Mouse (Mus musculus): ENCODE data around the gene Arsg. TPM values are rescaled to one million over a fixed set of nuclear protein-coding genes. Genes with fewer than 3 reads are reported as not detected.
A peak's percentile ranks its signal among the peaks of the same experiment; 100 is the strongest.
"Not testable (repeated sequence)": the region's sequence is repeated elsewhere in the genome, so short reads cannot be mapped to it uniquely, and the experiment has no call there.

Gene Arsg
- total RNA-seq, 2 experiments from 2014 or later = 0.84 to 0.86 TPM

- intact Hi-C loops (cut with DNase I) = loop anchor here (10.0 kb wide), 1 partner anchor 277 kb away; no protein-coding TSS in a partner anchor
- peak; percentile 99 for DNase-seq
- Histone ChIP-seq H3K27ac (peak within 1 kb of the TSS; percentile 94), H3K4me3 (peak within 1 kb of the TSS; percentile 93)
- TF ChIP-seq CTCF (IDR thresholded peaks at IDR 0.05) = no peak
Measured at GRCm38 (mm10) chr11:109611303-109612149, 138.4 kb downstream of the Arsg start, which contains the start of gene Wipi1. TSS of gene Wipi1 (minus strand) at chr11:109611967.

GRCm38 (mm10) chr11:109612871-109613529 is 139.8 kb downstream of the Arsg start:
- intact Hi-C loops (cut with DNase I) = loop anchor here (10.0 kb wide), 1 partner anchor 278 kb away; no protein-coding TSS in a partner anchor
- Histone ChIP-seq H3K4me3 (no peak overlapping the region), H3K27ac (peak overlapping the region; percentile 94; the same call in 1 of the 2 replicates)
- DNase-seq = no peak
- no peak for TF ChIP-seq CTCF (IDR thresholded peaks at IDR 0.05)

GRCm38 (mm10) chr11:109615286-109615685 is 142.1 kb downstream of the Arsg start:
- TF ChIP-seq CTCF (IDR thresholded peaks at IDR 0.05) = no peak
- DNase-seq = no peak
- intact Hi-C loops (cut with DNase I) = loop anchor here (10.0 kb wide), 1 partner anchor 280 kb away; no protein-coding TSS in a partner anchor
- Histone ChIP-seq H3K27ac (peak overlapping the region; percentile 78), H3K4me3 (no peak overlapping the region)

DNA sequence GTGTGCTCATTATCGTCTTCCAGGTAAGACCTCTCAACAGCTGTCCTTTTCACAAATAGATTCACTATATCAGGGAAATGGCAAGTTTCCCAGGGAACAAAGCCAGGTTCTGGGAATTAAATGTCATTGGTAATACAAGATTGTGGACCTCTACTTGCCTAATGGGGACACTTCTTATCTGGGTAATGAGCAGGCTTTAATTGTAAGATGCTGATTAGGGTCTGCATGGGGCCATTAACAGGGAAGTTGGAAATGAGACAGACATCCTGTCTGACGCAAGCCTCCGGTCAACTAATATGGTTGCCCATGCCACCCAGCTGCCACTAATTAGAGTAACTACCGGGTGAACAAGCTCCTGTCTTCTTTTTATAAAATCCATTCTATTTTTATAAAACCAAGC is 143.2 kb downstream of the Arsg start:
- DNase-seq = no peak
- no peak overlapping the region for H3K4me3 ChIP-seq
- peak overlapping the region; percentile 78 for H3K27ac ChIP-seq
- intact Hi-C loops (cut with DNase I) = loop anchor here (10.0 kb wide), 1 partner anchor 282 kb away; no protein-coding TSS in a partner anchor
- TF ChIP-seq CTCF (IDR thresholded peaks at IDR 0.05) = no peak

GRCm38 (mm10) chr11:109616766-109617165 is 143.6 kb downstream of the Arsg start:
- peak overlapping the region; percentile 78 for H3K27ac ChIP-seq
- intact Hi-C loops (cut with DNase I) = loop anchor here (10.0 kb wide), 1 partner anchor 282 kb away; no protein-coding TSS in a partner anchor
- H3K4me3 ChIP-seq = no peak overlapping the region
- DNase-seq = no peak
- no peak for TF ChIP-seq CTCF (IDR thresholded peaks at IDR 0.05)

DNA sequence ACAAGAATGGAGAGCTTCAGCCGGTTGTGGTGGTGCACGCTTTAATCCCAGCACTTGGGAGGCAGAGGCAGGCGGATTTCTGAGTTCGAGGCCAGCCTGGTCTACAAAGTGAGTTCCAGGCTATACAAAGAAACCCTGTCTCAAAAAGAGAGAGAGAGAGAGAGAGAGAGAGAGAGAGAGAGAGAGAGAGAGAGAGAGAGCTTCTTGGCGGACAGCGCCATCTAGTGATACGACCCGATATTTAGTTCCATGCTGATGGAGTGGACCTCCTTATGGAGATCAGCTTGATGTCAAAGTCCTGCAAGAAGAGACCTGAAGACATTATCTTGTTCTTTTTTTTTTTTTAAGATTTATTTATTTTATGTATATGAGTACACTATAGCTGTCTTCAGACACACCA is 145.9 kb downstream of the Arsg start:
- peak; percentile 77 for DNase-seq
- peak; percentile 68 for TF ChIP-seq CTCF (IDR thresholded peaks at IDR 0.05)
- intact Hi-C loops (cut with DNase I) = loop anchor here (1.0 to 10.0 kb wide), 2 partner anchors 174 to 284 kb away; no protein-coding TSS in a partner anchor
- not testable (repeated sequence) for H3K27ac ChIP-seq, H3K4me3 ChIP-seq

DNA sequence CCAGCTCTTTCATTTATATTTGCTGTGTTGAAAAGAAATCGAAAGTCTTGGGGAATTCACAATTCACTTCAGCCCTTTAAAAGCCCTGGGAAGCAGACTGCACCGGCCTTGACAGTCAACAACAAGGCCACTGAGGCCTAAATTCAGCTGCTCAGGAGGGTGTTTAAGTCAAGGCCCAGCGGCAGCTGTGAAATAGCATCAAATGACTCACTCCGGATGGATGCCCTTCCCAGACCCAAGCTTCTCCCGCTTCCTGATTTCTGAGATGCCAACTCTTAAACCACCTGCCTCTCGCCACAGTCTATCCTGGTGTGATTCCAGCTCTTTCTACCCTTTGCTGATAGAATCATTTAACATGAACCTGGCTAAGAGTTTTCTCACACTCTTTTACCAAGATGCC is 147.2 kb downstream of the Arsg start:
- no peak for TF ChIP-seq CTCF (IDR thresholded peaks at IDR 0.05)
- intact Hi-C loops (cut with DNase I) = loop anchor here (2.0 kb wide), 1 partner anchor 240 kb away; no protein-coding TSS in a partner anchor
- DNase-seq = no peak
- H3K4me3 ChIP-seq = no peak overlapping the region
- no peak overlapping the region for H3K27ac ChIP-seq

DNA sequence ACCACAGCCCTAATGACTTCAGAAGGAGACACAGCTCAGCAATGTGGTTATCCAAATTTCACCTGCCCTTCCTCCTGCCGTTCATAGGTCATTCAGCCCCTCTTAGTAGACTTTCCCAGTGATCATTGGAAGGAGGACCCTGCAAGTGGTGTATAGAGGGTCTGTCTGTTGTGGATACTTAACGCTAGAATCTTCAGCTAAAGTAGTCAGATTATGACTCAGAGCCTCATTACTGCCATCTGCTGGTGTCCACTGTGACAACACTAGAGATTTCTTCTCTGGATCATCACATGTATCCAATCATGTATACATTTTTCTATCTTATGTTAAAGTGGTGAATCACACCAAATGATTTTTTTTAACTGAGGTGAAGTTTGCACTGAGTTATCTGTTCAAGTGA is 148.0 kb downstream of the Arsg start:
- DNase-seq = peak; percentile 43
- TF ChIP-seq CTCF (IDR thresholded peaks at IDR 0.05) = peak; percentile 79
- H3K4me3 ChIP-seq = no peak overlapping the region
- no peak overlapping the region for H3K27ac ChIP-seq
- intact Hi-C loops (cut with DNase I) = loop anchor here (2.0 kb wide), 1 partner anchor 240 kb away; no protein-coding TSS in a partner anchor

- intact Hi-C loops (cut with DNase I) = no loop called here
- Histone ChIP-seq H3K27ac (peak overlapping the region; percentile 87), H3K4me3 (peak overlapping the region; percentile 58)
- peak; percentile 50 for DNase-seq
- no peak for TF ChIP-seq CTCF (IDR thresholded peaks at IDR 0.05)
Measured at GRCm38 (mm10) chr11:109622518-109623037, 149.4 kb downstream of the Arsg start.

Small RNAs within 50 kb of the gene (microRNA-seq; reads per million reads assigned to microRNA genes)
- gene Gm25540 = not detected

Other genes starting within 250 kb of the Arsg start
- gene Rgs9, start 175.2 kb upstream of the Arsg start, total RNA-seq (2021) = under 1 TPM; 0.13 to 0.20 TPM
- 10 to 100 TPM; 25.6 to 27.8 TPM for gene Gna13, start 110.5 kb upstream of the Arsg start, total RNA-seq (2021)
- gene 9930022D16Rik, start 59.5 kb upstream of the Arsg start, total RNA-seq (2021) = not detected
- gene Amz2, start 47.4 kb upstream of the Arsg start, total RNA-seq (2021) = 10 to 100 TPM; 70.4 to 71.7 TPM
- gene Slc16a6, start 224 bp downstream of the Arsg start, total RNA-seq (2021) = 1 to 10 TPM; 7.4 to 9.2 TPM
- gene Wipi1, start 138.6 kb downstream of the Arsg start, total RNA-seq (2021) = 10 to 100 TPM; 53.0 to 60.8 TPM
- gene Prkar1a, start 176.0 kb downstream of the Arsg start, total RNA-seq (2021) = 100 to 1,000 TPM in 1 of 2 experiments, 10 to 100 TPM in 1; 98.9 to 117 TPM
- 1 to 10 TPM; 1.2 to 2.7 TPM for gene Fam20a, start 248.9 kb downstream of the Arsg start, total RNA-seq (2021)

Measured in gastrocnemius, adult 2 months (tissue).